Mouse (Mus musculus) MEL (cell line): Measurements from ENCODE around the gene Crybb3. TPM values are rescaled to one million over a fixed set of nuclear protein-coding genes. Genes with fewer than 3 reads are reported as not detected.

Experiments used
- DNase-seq: peaks from one replicate; pipeline ENCODE4 v3.0.0; 2011; ENCODE audit warnings: low read depth, low spot score
- H3K27ac ChIP-seq: 2 replicates; pipeline ENCODE4 v1.5.1; 2012; ENCODE audit warnings: low read depth, mild to moderate bottlenecking, control low read depth, low read length, moderate library complexity; ENCODE audit not compliant: control insufficient read depth
- H3K27me3 ChIP-seq, 2 experiments: fragments of 150-350 bp in 1 of 2; sonication (generic) in 1 of 2; 2 replicates each; pipeline ENCODE4 v1.6.1; 2012; ENCODE audit warnings: low read length in 2 of 2, mild to moderate bottlenecking in 2 of 2, improper control_type of control experiment in 1 of 2, moderate library complexity in 1 of 2; ENCODE audit not compliant: insufficient read depth in 2 of 2, control insufficient read depth in 1 of 2
- H3K36me3 ChIP-seq, 2 experiments: 2 replicates each; pipeline ENCODE4 v1.6.1; 2012 to 2014; ENCODE audit warnings: low read length in 2 of 2, improper control_type of control experiment in 1 of 2, inconsistent platforms in 1 of 2, mild to moderate bottlenecking in 1 of 2; ENCODE audit not compliant: insufficient read depth in 2 of 2, control insufficient read depth in 1 of 2
- H3K4me1 ChIP-seq, 2 experiments: fragments of 150-350 bp in 1 of 2; sonication (generic) in 1 of 2; 2 replicates each; pipeline ENCODE4 v1.6.1; 2012; ENCODE audit warnings: low read length in 2 of 2, improper control_type of control experiment in 1 of 2, mild to moderate bottlenecking in 1 of 2; ENCODE audit not compliant: insufficient read depth in 2 of 2, control insufficient read depth in 1 of 2
- H3K4me3 ChIP-seq, 2 experiments: fragments of 150-350 bp in 1 of 2; sonication (generic) in 1 of 2; 2 replicates each; pipeline ENCODE4 v1.5.1; 2012; ENCODE audit warnings: low read depth in 2 of 2, low read length in 2 of 2, mild to moderate bottlenecking in 2 of 2, moderate library complexity in 2 of 2, control low read depth in 1 of 2, improper control_type of control experiment in 1 of 2; ENCODE audit not compliant: control insufficient read depth in 1 of 2, insufficient read depth in 1 of 2
- H3K79me2 ChIP-seq: 2 replicates; pipeline ENCODE4 v1.6.1; 2012; ENCODE audit warnings: mild to moderate bottlenecking, low read length, moderate library complexity; ENCODE audit not compliant: control insufficient read depth, poor library complexity, insufficient read depth
- H3K9ac ChIP-seq: 2 replicates; pipeline ENCODE4 v1.6.1; 2012; ENCODE audit warnings: low read depth, mild to moderate bottlenecking, control low read depth, low read length, moderate library complexity; ENCODE audit not compliant: control insufficient read depth, poor library complexity, severe bottlenecking
- H3K9me3 ChIP-seq: fragments of 150-350 bp; sonication (generic); replicated peaks from 2 replicates; pipeline ENCODE4 v1.6.1; 2012; ENCODE audit warnings: mild to moderate bottlenecking, low read length, improper control_type of control experiment, moderate library complexity; ENCODE audit not compliant: insufficient read depth
- MAZ ChIP-seq: IDR thresholded peaks from 2 replicates; pipeline ENCODE4 v1.6.1; 2012; ENCODE audit warnings: low read depth, mild to moderate bottlenecking, inconsistent platforms, low read length, improper control_type of control experiment
- NRF1 ChIP-seq: IDR thresholded peaks from 2 replicates; pipeline ENCODE4 v1.6.1; 2014; ENCODE audit warnings: low read depth, mild to moderate bottlenecking, inconsistent platforms, low read length, improper control_type of control experiment, moderate library complexity; ENCODE audit not compliant: poor library complexity, insufficient read depth, severe bottlenecking
- SIN3A ChIP-seq: IDR thresholded peaks from 2 replicates; pipeline ENCODE4 v1.6.1; 2012; ENCODE audit warnings: low read length, improper control_type of control experiment, inconsistent platforms
- SMC3 ChIP-seq: IDR thresholded peaks from 2 replicates; pipeline ENCODE4 v1.6.1; 2011; ENCODE audit warnings: low read depth, low read length, improper control_type of control experiment
- UBTF ChIP-seq: IDR thresholded peaks from 2 replicates; pipeline ENCODE4 v1.6.1; 2012; ENCODE audit warnings: low read depth, mild to moderate bottlenecking, inconsistent platforms, low read length, improper control_type of control experiment, moderate library complexity, borderline replicate concordance; ENCODE audit not compliant: insufficient read depth
- ZC3H11A ChIP-seq: IDR thresholded peaks from 2 replicates; pipeline ENCODE4 v1.6.1; 2012; ENCODE audit warnings: low read depth, mild to moderate bottlenecking, inconsistent platforms, low read length, improper control_type of control experiment
- ZKSCAN1 ChIP-seq: IDR thresholded peaks from 2 replicates; pipeline ENCODE4 v1.6.1; 2012; ENCODE audit warnings: low read depth, mild to moderate bottlenecking, inconsistent platforms, low read length, improper control_type of control experiment, moderate library complexity
- ZNF384 ChIP-seq: IDR thresholded peaks from 2 replicates; pipeline ENCODE4 v1.6.1; 2012; ENCODE audit warnings: low read depth, mild to moderate bottlenecking, inconsistent platforms, low read length, improper control_type of control experiment
- polyA plus RNA-seq, 2 experiments: library from polyadenylated mRNA; stranded (reverse) in 1 of 2; unstranded in 1 of 2; fragments of >175 nt in 1 of 2; fragments of >200 nt in 1 of 2; gene quantifications; 2 replicates each; pipeline versions ENCODE4 v1.2.1 to v1.2.4; 2012; ENCODE audit warnings: low replicate concordance in 2 of 2, low read depth in 1 of 2; ENCODE audit not compliant: insufficient read length in 2 of 2, insufficient read depth in 1 of 2, missing spikeins in 1 of 2
- total RNA-seq: library from RNA; depleted of rRNA; stranded (reverse); fragments of 300-350 nt; gene quantifications from 2 replicates; pipeline ENCODE4 v1.2.3, GENCODE M21; 2012

Gene Crybb3
- total and polyA plus RNA-seq, 3 experiments: not detected

DNA sequence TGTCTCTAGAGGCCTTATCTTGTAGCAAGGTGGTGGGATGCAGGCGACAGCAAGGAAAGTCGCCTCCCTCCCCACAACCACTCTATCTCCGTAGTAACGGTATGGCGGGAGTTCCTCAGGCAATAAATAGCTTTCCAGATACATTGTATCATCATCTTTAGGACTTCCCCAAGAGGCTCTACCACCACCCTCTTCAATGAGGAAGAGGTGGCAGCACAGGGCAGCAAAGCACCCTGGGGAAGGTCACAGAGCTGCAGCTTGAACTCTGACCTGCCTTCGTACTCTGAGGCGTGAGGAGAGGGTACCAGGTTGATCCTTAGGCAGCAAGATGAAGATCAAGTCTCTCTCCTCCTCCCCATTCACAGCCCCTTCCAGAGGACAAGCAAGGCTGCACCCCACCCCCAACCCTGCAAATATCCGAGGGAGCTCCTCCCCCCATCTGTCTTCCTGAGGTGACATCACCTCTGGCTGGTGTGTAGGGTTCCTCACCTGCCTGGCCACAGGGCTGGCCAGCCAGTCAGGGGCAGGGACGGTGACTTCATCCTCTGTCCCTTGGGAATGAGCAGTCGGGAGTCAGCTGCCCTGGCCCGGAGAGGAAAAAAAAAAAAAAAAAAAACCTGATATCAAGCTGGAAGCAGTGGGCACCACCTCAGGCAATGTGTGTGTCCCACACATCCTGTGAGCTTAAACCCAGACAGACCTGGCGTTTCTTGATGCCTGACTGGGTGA, 41.1 kb upstream of the Crybb3 start (continued):
- TF ChIP-seq MAZ: no peak
- no peak for TF ChIP-seq UBTF

DNA sequence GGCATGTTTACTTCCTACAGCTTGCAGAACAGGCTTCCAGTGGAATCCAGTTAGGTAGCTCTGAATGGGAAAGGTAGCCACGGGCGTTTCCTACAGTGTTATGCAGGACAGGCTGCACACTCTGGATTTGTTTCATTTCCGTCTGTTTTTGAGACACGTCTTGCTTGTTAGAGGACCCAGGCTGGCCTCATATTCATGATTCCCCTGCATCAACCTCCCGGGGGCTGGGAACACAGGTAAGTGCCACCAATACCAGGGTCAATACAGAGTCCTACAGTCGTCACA, 40.1 kb upstream of the Crybb3 start:
- Histone ChIP-seq H3K27me3 (no peaks in the 10 kb centered on the region), H3K36me3 (no peaks in the 10 kb centered on the region), H3K27ac (no peak overlapping the region), H3K79me2 (no peaks in the 10 kb centered on the region), H3K4me3 (no peak overlapping the region), H3K9me3 (no peaks in the 10 kb centered on the region), H3K4me1 (no peaks in the 10 kb centered on the region), H3K9ac (no peak overlapping the region)
- no peak for DNase-seq
- no peak for TF ChIP-seq NRF1

DNA sequence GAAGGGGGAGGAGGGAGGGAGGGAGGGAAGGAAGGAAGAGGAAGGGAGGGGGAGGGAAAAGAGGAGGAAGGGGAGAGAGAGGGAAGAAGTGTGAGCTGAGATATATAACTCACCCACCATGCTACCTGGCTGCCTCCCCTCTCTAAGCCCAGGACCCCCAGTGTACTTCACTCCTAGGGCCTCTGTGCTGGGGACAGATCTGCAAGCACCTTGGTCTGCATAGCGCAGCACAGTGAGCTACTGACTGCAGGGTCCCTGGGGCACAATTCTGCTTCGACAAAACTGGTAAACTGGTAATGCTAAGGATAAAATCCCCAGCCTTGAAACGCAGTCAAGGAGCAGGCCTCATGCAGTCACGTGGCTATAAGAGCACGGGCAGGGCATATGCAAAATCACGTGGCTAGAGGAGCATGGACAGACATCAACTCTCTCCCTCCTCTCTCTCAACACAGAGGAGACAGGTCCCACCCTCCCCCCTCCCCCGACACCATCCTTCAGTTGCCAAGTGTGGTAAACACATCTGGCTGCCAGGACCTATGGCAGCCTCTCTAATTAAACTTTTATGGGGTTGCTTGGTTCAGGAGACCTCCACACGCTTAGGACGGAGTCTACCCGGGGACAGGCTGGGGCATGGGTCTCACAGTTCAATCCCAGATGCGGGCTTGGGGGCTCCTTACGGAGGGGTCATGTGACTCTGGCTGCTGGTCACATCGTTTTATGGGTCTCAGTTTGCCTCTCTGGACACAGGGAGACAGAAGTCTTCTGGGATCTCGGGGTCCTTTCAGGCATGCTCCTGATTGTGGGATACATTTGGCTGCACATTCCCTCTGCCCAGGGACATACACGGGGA, 39.6 kb upstream of the Crybb3 start:
- no peaks in the 10 kb centered on the region for H3K36me3 ChIP-seq
- TF ChIP-seq ZKSCAN1 (no peak), ZC3H11A (no peak), ZNF384 (no peak)
- no peak overlapping the region for H3K9ac ChIP-seq
- no peaks in the 10 kb centered on the region for H3K79me2 ChIP-seq
- no peaks in the 10 kb centered on the region for H3K9me3 ChIP-seq
- H3K4me3 ChIP-seq: no peak overlapping the region
- no peak overlapping the region for H3K27ac ChIP-seq
- no peak for DNase-seq
- H3K4me1 ChIP-seq: no peaks in the 10 kb centered on the region
- no peaks in the 10 kb centered on the region for H3K27me3 ChIP-seq

DNA sequence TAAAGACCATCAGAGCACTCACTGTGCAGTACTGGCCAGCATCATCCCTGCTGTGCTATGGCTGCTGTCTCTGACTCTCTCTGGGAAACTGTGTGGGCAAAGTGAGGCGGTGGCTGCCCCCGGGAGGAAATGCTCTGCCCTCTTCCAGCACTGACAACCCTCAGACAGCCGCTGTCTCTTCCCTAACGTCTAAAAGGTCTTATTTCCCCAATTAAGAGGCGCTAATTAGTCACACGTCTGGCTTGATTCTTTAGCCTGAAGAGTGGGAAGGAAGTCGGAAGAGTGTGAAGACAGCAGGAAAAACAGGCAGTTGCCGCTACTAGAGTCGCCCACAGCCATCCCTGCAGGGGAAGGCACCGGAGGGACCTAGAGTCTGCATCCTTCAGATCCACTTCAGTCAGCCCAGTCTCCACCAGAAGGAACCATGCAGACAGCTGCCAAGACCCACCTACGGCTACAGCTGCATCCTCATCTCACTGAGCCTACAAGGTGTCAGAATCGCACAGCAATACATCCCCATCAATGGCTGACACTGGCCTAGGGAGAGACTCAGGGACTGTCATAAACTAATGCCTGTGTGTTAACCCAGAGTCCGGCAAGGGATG, 38.6 kb upstream of the Crybb3 start:
- no peak overlapping the region for H3K27ac ChIP-seq
- no peaks in the 10 kb centered on the region for H3K9me3 ChIP-seq
- no peak overlapping the region for H3K9ac ChIP-seq
- no peak overlapping the region for H3K4me3 ChIP-seq
- H3K27me3 ChIP-seq: no peaks in the 10 kb centered on the region
- no peaks in the 10 kb centered on the region for H3K36me3 ChIP-seq
- TF ChIP-seq SMC3 (no peak), SIN3A (no peak)
- H3K79me2 ChIP-seq: no peaks in the 10 kb centered on the region
- DNase-seq: no peak
- H3K4me1 ChIP-seq: no peaks in the 10 kb centered on the region
